20 mouse cellular contexts compared by ENCODE assay signal in genomic region chr11:108198592-108198991, GRCm38 (mm10).
DNase-seq lines count a peak whose midpoint lies in the region; ATAC-seq and TF ChIP-seq lines count a peak whose summit lies in the region.
"Had no signal": no experiment of that assay in that cellular context is flagged by ENCODE, and none has a peak within 500 bp of the region (broad histone marks: within the 10 kb centered on the region; RNA-seq: fewer than 3 reads in every experiment).

No protein-coding gene starts in this region.

- H3K36me3 ChIP-seq in liver, adult 2 months (ENCODE audit: control insufficient read depth, insufficient read depth, low read length): no peaks in the 10 kb centered on the region
- H3K36me3 ChIP-seq in liver, embryonic 12.5 days: no peaks in the 10 kb centered on the region
- H3K36me3 ChIP-seq in intestine, embryonic 15.5 days: no peaks in the 10 kb centered on the region
- H3K36me3 ChIP-seq in intestine, postnatal 0 days (ENCODE audit: control insufficient read depth, insufficient read depth): no peaks in the 10 kb centered on the region; the same call in 1 of the 2 replicates
- H3K36me3 ChIP-seq: G1E; heart, embryonic 15.5 days had no signal

- H3K4me2 ChIP-seq in liver, embryonic 12.5 days: no peak overlapping the region
- H3K4me2 ChIP-seq in intestine, embryonic 15.5 days (replicated peaks): no peak overlapping the region
- no peak overlapping the region for H3K4me2 ChIP-seq in intestine, postnatal 0 days (replicated peaks; ENCODE audit: low read depth)
- H3K4me2 ChIP-seq: forebrain, embryonic 13.5 days; heart, embryonic 11.5 days; heart, embryonic 15.5 days; hindbrain, embryonic 14.5 days had no signal

- ATAC-seq in liver, embryonic 12.5 days: no peak
- ATAC-seq in intestine, embryonic 15.5 days: 0 out of 2 replicates have a peak, but pooled peaks have one; percentile 29
- ATAC-seq in intestine, postnatal 0 days: peak; percentile 38; the same call in 1 of the 2 replicates
- ATAC-seq: forebrain, postnatal 0 days had no signal

- H3K4me1 ChIP-seq in liver, adult 2 months (ENCODE audit: control insufficient read depth, insufficient read depth, low read length): peaks cover 16% of the 10 kb centered on the region
- 0 out of 2 replicates have a peak, but pooled peaks cover 3% of the 10 kb centered on the region for H3K4me1 ChIP-seq in liver, embryonic 12.5 days
- peaks cover 7% of the 10 kb centered on the region for H3K4me1 ChIP-seq in intestine, embryonic 15.5 days (replicated peaks)
- H3K4me1 ChIP-seq in intestine, postnatal 0 days (replicated peaks; ENCODE audit: control insufficient read depth, insufficient read depth, low read length): peaks cover 3% of the 10 kb centered on the region

- no peak overlapping the region for H3K9ac ChIP-seq in liver, adult 2 months (ENCODE audit: low read depth, low read length)
- H3K9ac ChIP-seq in liver, embryonic 12.5 days: no peak overlapping the region
- H3K9ac ChIP-seq in intestine, embryonic 15.5 days: no peak overlapping the region
- H3K9ac ChIP-seq in intestine, postnatal 0 days (ENCODE audit: low read depth, low read length): no peak overlapping the region
- H3K9ac ChIP-seq: forebrain, embryonic 13.5 days; forebrain, postnatal 0 days; heart, embryonic 15.5 days; hindbrain, embryonic 14.5 days had no signal

- H3K27ac ChIP-seq in liver, adult 2 months (replicated peaks; ENCODE audit: insufficient read depth, low read depth, low read length): no peak overlapping the region
- no peak overlapping the region for H3K27ac ChIP-seq in liver, embryonic 12.5 days
- no peak overlapping the region for H3K27ac ChIP-seq in intestine, embryonic 15.5 days
- H3K27ac ChIP-seq in intestine, postnatal 0 days (ENCODE audit: low read depth, low read length): no peak overlapping the region
- H3K27ac ChIP-seq: forebrain, embryonic 13.5 days; heart, adult 2 months; heart, embryonic 15.5 days; hindbrain, embryonic 14.5 days had no signal

- WGBS in liver, adult 2 months: 26% methylated on average over 5 of the region's 5 CpGs
- WGBS in liver, embryonic 12.5 days (ENCODE audit: insufficient replicate concordance): 45% methylated on average over 5 of the region's 5 CpGs
- WGBS in intestine, embryonic 15.5 days: 53% methylated on average over 5 of the region's 5 CpGs
- 40% methylated on average over 5 of the region's 5 CpGs for WGBS in intestine, postnatal 0 days

- H3K79me2 ChIP-seq in liver, adult 2 months (ENCODE audit: control insufficient read depth, insufficient read depth, low read length): no peaks in the 10 kb centered on the region

- peak; percentile 59 for DNase-seq in liver, adult 2 months (ENCODE audit: extremely low read depth, low read depth, low spot score)
- DNase-seq in lung, postnatal 36 days: peak; percentile 29
- no peak for DNase-seq in lung, adult 18-20 months
- no peak for DNase-seq in cerebellum, postnatal 36 days
- DNase-seq: adrenal gland, adult 8-10 months; adrenal gland, postnatal 36 days; cerebellum, adult 8-10 months; cerebellum, postnatal 14 days; forebrain, postnatal 0 days; gastrocnemius, postnatal 14 days; heart, adult 2 months; heart, postnatal 14 days had no signal

- TF ChIP-seq CTCF in liver, adult 2 months (IDR thresholded peaks at IDR 0.05; ENCODE audit: low read depth, low read length): no peak
- TF ChIP-seq CTCF in intestine, postnatal 0 days (IDR thresholded peaks at IDR 0.05; ENCODE audit: low read depth): no peak

- no peaks in the 10 kb centered on the region for H3K9me3 ChIP-seq in liver, embryonic 12.5 days (replicated peaks)
- no peaks in the 10 kb centered on the region for H3K9me3 ChIP-seq in intestine, embryonic 15.5 days
- no peaks in the 10 kb centered on the region for H3K9me3 ChIP-seq in intestine, postnatal 0 days (ENCODE audit: control insufficient read depth)
- H3K9me3 ChIP-seq: forebrain, embryonic 13.5 days; heart, embryonic 15.5 days had no signal

- TF ChIP-seq POLR2A in liver, adult 2 months (IDR thresholded peaks at IDR 0.05; ENCODE audit: extremely low read depth, insufficient read depth, low read length): no peak

- H3K4me3 ChIP-seq in liver, adult 2 months (ENCODE audit: insufficient read depth, low read depth, low read length): no peak overlapping the region
- H3K4me3 ChIP-seq in liver, embryonic 12.5 days: no peak overlapping the region
- no peak overlapping the region for H3K4me3 ChIP-seq in intestine, embryonic 15.5 days (replicated peaks)
- H3K4me3 ChIP-seq in intestine, postnatal 0 days (ENCODE audit: low read depth, low read length): no peak overlapping the region
- H3K4me3 ChIP-seq: forebrain, embryonic 13.5 days; heart, adult 2 months; heart, embryonic 15.5 days had no signal

- no peaks in the 10 kb centered on the region for H3K27me3 ChIP-seq in liver, adult 2 months (ENCODE audit: control insufficient read depth, insufficient read depth, low read length)
- H3K27me3 ChIP-seq in liver, embryonic 12.5 days (replicated peaks): no peaks in the 10 kb centered on the region
- H3K27me3 ChIP-seq in intestine, embryonic 15.5 days (replicated peaks): no peaks in the 10 kb centered on the region
- H3K27me3 ChIP-seq in intestine, postnatal 0 days (replicated peaks; ENCODE audit: control insufficient read depth, insufficient read depth, low read length): no peaks in the 10 kb centered on the region
- H3K27me3 ChIP-seq: forebrain, embryonic 13.5 days; heart, embryonic 15.5 days had no signal

Comparison
In these comparisons a context has a peak if more than half of its experiments do, and no peak if none do; other contexts are left out.
1. DNase-seq: peak in liver, adult 2 months (single experiment) and lung, postnatal 36 days (single experiment); none in lung, adult 18-20 months (0 of 2) and cerebellum, postnatal 36 days (0 of 2).